Mouse (Mus musculus) G1E (cell line): Measurements from ENCODE around the gene Vash1.

Experiments used
- CTCF ChIP-seq: IDR thresholded peaks from 2 replicates; pipeline ENCODE4 v1.5.1; 2012; ENCODE audit warnings: low read depth, low read length, inconsistent platforms, mixed read lengths
- GATA1 ChIP-seq: IDR thresholded peaks from 2 replicates; pipeline ENCODE4 v1.6.1; 2012; ENCODE audit warnings: borderline replicate concordance, low read length, inconsistent platforms, mixed read lengths
- POLR2AphosphoS5 ChIP-seq: IDR thresholded peaks from 2 replicates; pipeline ENCODE4 v1.6.1; 2012; ENCODE audit warnings: low read depth, low read length, inconsistent platforms; ENCODE audit not compliant: insufficient replicate concordance

- TF ChIP-seq GATA1 = no peak
- no peak for TF ChIP-seq POLR2AphosphoS5
- TF ChIP-seq CTCF = no peak
These were observed 31.2 kb upstream of the Vash1 start for GRCm38 (mm10) chr12:86647279-86647678.
